In genomic region chr1:93174399-93174798, GRCm38 (mm10) we compare ENCODE assay signal across 9 mouse cellular contexts. TPM values are rescaled to one million over a fixed set of nuclear protein-coding genes. Genes with fewer than 3 reads are reported as not detected.
A peak's percentile ranks its signal among the peaks of the same experiment; 100 is the strongest.
DNase-seq lines count a peak whose midpoint lies in the region; ATAC-seq and TF ChIP-seq lines count a peak whose summit lies in the region.
"Had no signal": no experiment of that assay in that cellular context is flagged by ENCODE, and none has a peak within 500 bp of the region (broad histone marks: within the 10 kb centered on the region; RNA-seq: fewer than 3 reads in every experiment).

No protein-coding gene starts in this region.

- peak; percentile 98 for TF ChIP-seq CTCF in ES-Bruce4 (IDR thresholded peaks at IDR 0.05; ENCODE audit: low read depth, low read length)
- peak; percentile 100 for TF ChIP-seq CTCF in testis, adult 2 months (IDR thresholded peaks at IDR 0.05; ENCODE audit: control insufficient read depth, insufficient read depth, insufficient replicate concordance, low read depth, low read length)

- TF ChIP-seq EP300 in ES-Bruce4 (IDR thresholded peaks at IDR 0.05; ENCODE audit: insufficient read depth, low read depth, low read length): no peak

- H3K4me1 ChIP-seq in ES-Bruce4 (ENCODE audit: control insufficient read depth, insufficient read depth, low read length): peaks cover 2% of the 10 kb centered on the region
- H3K4me1 ChIP-seq in forebrain, embryonic 14.5 days (ENCODE audit: control insufficient read depth, insufficient read depth, low read length): no peaks in the 10 kb centered on the region
- no peaks in the 10 kb centered on the region; the same call in 1 of the 2 replicates for H3K4me1 ChIP-seq in liver, embryonic 16.5 days (ENCODE audit: control insufficient read depth, low read depth, low read length)
- peaks cover 14% of the 10 kb centered on the region for H3K4me1 ChIP-seq in neural tube, embryonic 15.5 days
- peaks cover 9% of the 10 kb centered on the region for H3K4me1 ChIP-seq in testis, adult 2 months (ENCODE audit: control insufficient read depth, insufficient read depth, low read length)

- 3% methylated on average over 4 of the region's 4 CpGs for WGBS in forebrain, embryonic 14.5 days
- WGBS in large intestine, adult 2 months: under 1% methylated on average over 4 of the region's 4 CpGs
- 0% methylated on average over 4 of the region's 4 CpGs for WGBS in liver, embryonic 16.5 days (ENCODE audit: insufficient replicate concordance)
- 3% methylated on average over 4 of the region's 4 CpGs for WGBS in neural tube, embryonic 15.5 days

- H3K9me3 ChIP-seq in ES-Bruce4 (replicated peaks; ENCODE audit: control insufficient read depth, insufficient read depth, low read length, poor library complexity, severe bottlenecking): no peaks in the 10 kb centered on the region
- H3K9me3 ChIP-seq in forebrain, embryonic 14.5 days (replicated peaks; ENCODE audit: control insufficient read depth, low read length): no peaks in the 10 kb centered on the region
- no peaks in the 10 kb centered on the region for H3K9me3 ChIP-seq in liver, embryonic 16.5 days (replicated peaks; ENCODE audit: control insufficient read depth, low read length)
- H3K9me3 ChIP-seq in neural tube, embryonic 15.5 days (replicated peaks): no peaks in the 10 kb centered on the region

- H3K36me3 ChIP-seq in ES-Bruce4 (ENCODE audit: control insufficient read depth, insufficient read depth, low read length, poor library complexity, severe bottlenecking): no peaks in the 10 kb centered on the region
- no peaks in the 10 kb centered on the region for H3K36me3 ChIP-seq in forebrain, embryonic 14.5 days (ENCODE audit: control insufficient read depth, insufficient read depth, low read length)
- H3K36me3 ChIP-seq in liver, embryonic 16.5 days (ENCODE audit: control insufficient read depth, insufficient read depth): no peaks in the 10 kb centered on the region
- H3K36me3 ChIP-seq in neural tube, embryonic 15.5 days: no peaks in the 10 kb centered on the region
- H3K36me3 ChIP-seq in testis, adult 2 months (ENCODE audit: control insufficient read depth, insufficient read depth, low read length): no peaks in the 10 kb centered on the region

- no peak for TF ChIP-seq POLR2A in ES-Bruce4 (IDR thresholded peaks at IDR 0.05; ENCODE audit: insufficient read depth, low read length)
- no peak for TF ChIP-seq POLR2A in testis, adult 2 months (IDR thresholded peaks at IDR 0.05; ENCODE audit: control insufficient read depth, low read depth, low read length)

- no peak overlapping the region for H3K9ac ChIP-seq in ES-Bruce4 (ENCODE audit: low read depth, poor library complexity, severe bottlenecking)
- no peak overlapping the region for H3K9ac ChIP-seq in forebrain, embryonic 14.5 days (ENCODE audit: low read length)
- H3K9ac ChIP-seq in liver, embryonic 16.5 days (ENCODE audit: low read depth, low read length): no peak overlapping the region
- no peak overlapping the region for H3K9ac ChIP-seq in neural tube, embryonic 15.5 days (replicated peaks)

- H3K27ac ChIP-seq in ES-Bruce4 (ENCODE audit: insufficient read depth, low read length): no peak overlapping the region
- H3K27ac ChIP-seq in forebrain, embryonic 14.5 days (ENCODE audit: low read depth, low read length): no peak overlapping the region
- H3K27ac ChIP-seq in liver, embryonic 16.5 days (ENCODE audit: low read length): no peak overlapping the region
- H3K27ac ChIP-seq in neural tube, embryonic 15.5 days (replicated peaks): no peak overlapping the region
- H3K27ac ChIP-seq in testis, adult 2 months (ENCODE audit: control insufficient read depth, insufficient read depth, low read depth, low read length): no peak overlapping the region

- peak; percentile 89 for DNase-seq in forebrain, embryonic 14.5 days (ENCODE audit: low spot score)
- peak; percentile 45 for DNase-seq in heart, postnatal 25 days (ENCODE audit: low spot score)
- peak; percentile 70 for DNase-seq in large intestine, adult 2 months (ENCODE audit: low read depth, low spot score)

- intact Hi-C loops in heart, postnatal 25 days (cut with DNase I): loop anchor here (10.0 kb wide), 1 partner anchor 130 kb away; the partner anchor contains the start of gene Mterf4

- no peak overlapping the region for H3K4me3 ChIP-seq in ES-Bruce4 (ENCODE audit: low read depth, low read length)
- H3K4me3 ChIP-seq in forebrain, embryonic 14.5 days (ENCODE audit: low read depth, low read length): no peak overlapping the region
- H3K4me3 ChIP-seq in liver, embryonic 16.5 days (ENCODE audit: low read depth, low read length): no peak overlapping the region
- no peak overlapping the region for H3K4me3 ChIP-seq in neural tube, embryonic 15.5 days (replicated peaks)
- no peak overlapping the region for H3K4me3 ChIP-seq in testis, adult 2 months (ENCODE audit: control insufficient read depth, low read depth, low read length)

- H3K27me3 ChIP-seq in ES-Bruce4 (ENCODE audit: control insufficient read depth, insufficient read depth, low read length, poor library complexity, severe bottlenecking): no peaks in the 10 kb centered on the region
- no peaks in the 10 kb centered on the region for H3K27me3 ChIP-seq in forebrain, embryonic 14.5 days (replicated peaks; ENCODE audit: control insufficient read depth, insufficient read depth, low read length)
- peaks cover 10% of the 10 kb centered on the region for H3K27me3 ChIP-seq in liver, embryonic 16.5 days (ENCODE audit: control insufficient read depth, insufficient read depth, low read depth, low read length)
- H3K27me3 ChIP-seq in neural tube, embryonic 15.5 days (replicated peaks): no peaks in the 10 kb centered on the region; the same call in 1 of the 2 replicates
- H3K27me3 ChIP-seq in testis, adult 2 months (ENCODE audit: control insufficient read depth, insufficient read depth, low read length): no peaks in the 10 kb centered on the region

- ATAC-seq in cerebellum, adult (ENCODE audit: insufficient number of reproducible peaks, low FRiP score, low TSS enrichment): peak; percentile 74; the same call in 1 of the 2 replicates
- peak; percentile 63 for ATAC-seq in forebrain, embryonic 14.5 days
- peak; percentile 43; the same call in 1 of the 2 replicates for ATAC-seq in liver, embryonic 16.5 days (ENCODE audit: low read depth)
- ATAC-seq in neural tube, embryonic 15.5 days (ENCODE audit: low FRiP score): peak; percentile 73; the same call in 1 of the 2 replicates

- no peak overlapping the region for H3K4me2 ChIP-seq in forebrain, embryonic 14.5 days (ENCODE audit: low read length)
- no peak overlapping the region for H3K4me2 ChIP-seq in liver, embryonic 16.5 days (ENCODE audit: low read depth, low read length)
- no peak overlapping the region for H3K4me2 ChIP-seq in neural tube, embryonic 15.5 days

RNA-seq across cellular contexts. Expression of gene Crocc2, which starts 5.9 kb away (rescaled TPM):
- polyA plus RNA-seq in ES-Bruce4 (2011; ENCODE audit: insufficient read depth, insufficient read length, low read depth, missing spikeins): 0.09 TPM in 1 of 2 replicates, not detected in the other
- polyA plus RNA-seq in forebrain, embryonic 14.5 days (2014; fragmentation: Nextera tagmentation; extraction: Ambion mirVana): 0.19 and 0.56 TPM in 2 replicates
- total RNA-seq in heart, postnatal 25 days (2021): under 1 TPM; 0.10 to 0.11 TPM
- polyA plus RNA-seq in large intestine, adult 2 months (2012; rRNA removed): 0.07 and 0.09 TPM in 2 replicates
- 0.01 TPM in 1 of 2 replicates, not detected in the other for polyA plus RNA-seq in liver, embryonic 16.5 days (2015; fragmentation: Nextera tagmentation; extraction: Ambion mirVana)
- 0.23 and 0.32 TPM in 2 replicates for polyA plus RNA-seq in neural tube, embryonic 15.5 days (2015; fragmentation: Nextera tagmentation; extraction: Ambion mirVana)
- polyA plus RNA-seq in testis, adult 2 months (2012; rRNA removed): 0.06 and 0.08 TPM in 2 replicates

RNA-seq across cellular contexts. Expression of gene 2310007B03Rik, which starts 13.7 kb away (rescaled TPM):
- 1.9 and 2.1 TPM in 2 replicates for polyA plus RNA-seq in ES-Bruce4 (2011; ENCODE audit: insufficient read depth, insufficient read length, low read depth, missing spikeins)
- 0.10 and 0.19 TPM in 2 replicates for polyA plus RNA-seq in forebrain, embryonic 14.5 days (2014; fragmentation: Nextera tagmentation; extraction: Ambion mirVana)
- total RNA-seq in heart, postnatal 25 days (2021): not detected
- 8.4 and 10.3 TPM in 2 replicates for polyA plus RNA-seq in large intestine, adult 2 months (2012; rRNA removed)
- 0.11 and 0.32 TPM in 2 replicates for polyA plus RNA-seq in liver, embryonic 16.5 days (2015; fragmentation: Nextera tagmentation; extraction: Ambion mirVana)
- 0.10 and 0.75 TPM in 2 replicates for polyA plus RNA-seq in neural tube, embryonic 15.5 days (2015; fragmentation: Nextera tagmentation; extraction: Ambion mirVana)
- 0.11 TPM in 1 of 2 replicates, not detected in the other for polyA plus RNA-seq in testis, adult 2 months (2012; rRNA removed)

RNA-seq across cellular contexts. Expression of gene Agxt, which starts 39.4 kb away (rescaled TPM):
- not detected in 2 replicates for polyA plus RNA-seq in ES-Bruce4 (2011; ENCODE audit: insufficient read depth, insufficient read length, low read depth, missing spikeins)
- polyA plus RNA-seq in forebrain, embryonic 14.5 days (2014; fragmentation: Nextera tagmentation; extraction: Ambion mirVana): not detected in 2 replicates
- not detected for total RNA-seq in heart, postnatal 25 days (2021)
- polyA plus RNA-seq in large intestine, adult 2 months (2012; rRNA removed): 0.14 and 0.34 TPM in 2 replicates
- polyA plus RNA-seq in liver, embryonic 16.5 days (2015; fragmentation: Nextera tagmentation; extraction: Ambion mirVana): 15.5 and 17.4 TPM in 2 replicates
- not detected in 2 replicates for polyA plus RNA-seq in neural tube, embryonic 15.5 days (2015; fragmentation: Nextera tagmentation; extraction: Ambion mirVana)
- polyA plus RNA-seq in testis, adult 2 months (2012; rRNA removed): not detected in 2 replicates
- polyA plus RNA-seq: heart, embryonic 14.5 days had no signal

Comparison
In these comparisons a context has a peak if more than half of its experiments do, and no peak if none do; other contexts are left out.
1. RNA of gene Agxt, which starts 39.4 kb away (polyA plus RNA-seq): 15.5 to 17.4 TPM in liver, embryonic 16.5 days; 0.14 to 0.34 TPM in large intestine, adult 2 months, not detected in testis, adult 2 months, not detected in ES-Bruce4, not detected in forebrain, embryonic 14.5 days and not detected in neural tube, embryonic 15.5 days; every median in the first group is over 10 times any median in the second.
2. Peak in every context shown above with its lines, with median percentiles within 50 percentile points of each other: ATAC-seq and DNase-seq.